Mouse (Mus musculus): ENCODE measurements around the gene Ppp3cb.

DNA sequence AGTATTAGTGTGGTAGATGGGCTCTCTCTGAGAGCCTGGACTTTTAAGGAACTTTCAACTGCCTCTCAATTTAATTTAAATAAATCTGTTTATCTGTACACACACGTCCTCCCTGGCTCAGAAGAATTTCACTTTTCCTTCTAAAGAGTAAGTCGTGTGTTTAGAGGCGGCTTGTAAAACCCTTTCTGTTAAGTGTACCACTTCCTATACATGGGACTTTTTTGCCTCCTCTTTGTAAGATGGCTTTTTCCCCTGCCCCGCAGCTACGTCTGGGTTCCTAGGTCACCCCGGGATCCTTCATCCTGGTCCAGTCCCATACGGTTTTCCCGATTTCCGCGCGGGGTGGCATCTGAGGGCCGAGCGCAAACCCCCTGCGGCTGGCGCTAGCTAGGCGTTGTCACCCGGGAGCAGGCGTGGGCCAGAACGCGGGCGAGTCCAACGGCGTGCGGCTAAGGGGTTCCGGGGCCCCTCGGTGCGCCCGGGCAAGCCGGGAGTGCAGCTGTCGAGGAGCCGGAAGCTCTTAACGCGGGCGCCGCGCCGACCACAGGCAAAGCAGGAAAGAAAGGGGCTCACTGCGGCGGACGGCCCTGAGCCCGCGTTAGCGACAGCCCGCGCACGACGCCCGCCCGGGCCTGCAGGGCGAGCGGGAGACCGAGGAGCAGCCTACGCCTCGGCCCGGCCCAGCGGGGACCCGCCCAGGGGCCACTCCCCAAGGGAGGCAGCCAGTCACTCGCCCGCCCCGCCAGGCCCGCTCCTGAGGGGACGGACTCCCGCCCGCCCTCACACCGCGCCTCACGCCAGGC lies 643 bp downstream of the Ppp3cb start:
- TF ChIP-seq CTCF (IDR thresholded peaks at IDR 0.05; ENCODE audit: insufficient read depth, low read depth, low read length): no peak
- no peak; the same call in 1 of the 2 replicates for TF ChIP-seq POLR2A (IDR thresholded peaks at IDR 0.05; ENCODE audit: insufficient read depth, low read depth, low read length)
